Mouse (Mus musculus) brown adipose tissue, adult 24 weeks (tissue): Measurements from ENCODE around the gene Elfn1. TPM values are rescaled to one million over a fixed set of nuclear protein-coding genes. Genes with fewer than 3 reads are reported as not detected.

Source experiments
- H3K27ac ChIP-seq: fragments of 200-500 bp; replicated peaks from 2 replicates; pipeline ENCODE4 v1.5.1; 2012; ENCODE audit warnings: low read depth, mild to moderate bottlenecking, low read length
- H3K4me1 ChIP-seq: fragments of 200-500 bp; 2 replicates; pipeline ENCODE4 v1.6.1; 2012; ENCODE audit warnings: low read length, mixed read lengths; ENCODE audit not compliant: control insufficient read depth, insufficient read depth, insufficient read length
- H3K4me3 ChIP-seq: fragments of 200-500 bp; 2 replicates; pipeline ENCODE4 v1.5.1; 2012; ENCODE audit warnings: low read depth, mild to moderate bottlenecking, low read length, moderate library complexity; ENCODE audit not compliant: insufficient read depth
- polyA plus RNA-seq: library from polyadenylated mRNA; stranded (reverse); fragments of >200 nt; gene quantifications from 2 replicates; pipeline ENCODE4 v1.2.4, GENCODE M21; 2012; ENCODE audit not compliant: missing spikeins, insufficient read depth, insufficient read length

Elfn1 gene
- polyA plus RNA-seq, 1 experiment = not detected

- H3K27ac ChIP-seq = no peak overlapping the region
- no peaks in the 10 kb centered on the region; the same call in 1 of the 2 replicates for H3K4me1 ChIP-seq
- H3K4me3 ChIP-seq = no peak overlapping the region
These were observed 105.9 kb downstream of the Elfn1 start for GRCm38 (mm10) chr5:140013652-140014051.

DNA sequence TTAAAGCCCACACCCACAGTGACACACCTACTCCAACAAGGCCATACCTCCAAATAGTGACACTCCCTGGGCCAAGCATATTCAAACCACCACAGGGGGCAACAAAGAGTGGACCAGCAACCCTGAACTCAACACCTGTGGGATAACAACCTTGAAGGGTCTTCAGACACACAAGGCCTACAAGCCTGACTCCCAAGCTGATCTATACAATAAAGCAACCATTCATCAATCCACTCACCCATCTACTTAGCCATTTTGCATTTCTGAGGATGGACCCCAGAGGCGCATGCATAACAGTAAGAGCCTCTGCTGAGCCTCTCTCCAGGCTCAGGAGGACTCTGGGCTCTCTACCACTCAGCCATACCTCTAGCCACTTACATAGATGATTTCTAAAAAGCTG is 109.2 kb downstream of the Elfn1 start:
- Histone ChIP-seq H3K27ac (no peak overlapping the region), H3K4me3 (no peak overlapping the region), H3K4me1 (no peaks in the 10 kb centered on the region)

DNA sequence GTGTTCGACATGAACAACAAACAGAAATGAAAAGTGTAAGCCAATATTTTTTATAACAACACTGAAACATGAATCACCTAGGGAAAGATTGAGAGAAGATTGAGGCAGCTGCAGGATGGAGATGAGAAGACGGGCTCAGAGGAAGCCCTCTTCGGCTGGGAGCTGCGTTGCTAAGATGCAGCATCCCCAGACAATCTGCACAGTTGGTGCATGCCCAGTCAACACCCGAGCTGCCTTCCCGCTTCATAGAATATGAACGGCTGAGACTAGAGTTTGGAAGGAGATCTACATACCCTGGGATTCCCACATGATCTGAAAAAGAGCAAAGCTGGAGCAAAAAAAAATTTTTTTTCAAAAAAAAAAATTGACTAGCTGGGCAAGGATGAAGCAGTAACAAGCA is 111.0 kb downstream of the Elfn1 start:
- Histone ChIP-seq H3K4me1 (no peaks in the 10 kb centered on the region; the same call in 1 of the 2 replicates), H3K27ac (no peak overlapping the region), H3K4me3 (no peak overlapping the region)

- H3K27ac ChIP-seq = no peak overlapping the region
- H3K4me1 ChIP-seq = peaks cover 3% of the 10 kb centered on the region
These were observed 111.9 kb downstream of the Elfn1 start for GRCm38 (mm10) chr5:140019616-140020015.

DNA sequence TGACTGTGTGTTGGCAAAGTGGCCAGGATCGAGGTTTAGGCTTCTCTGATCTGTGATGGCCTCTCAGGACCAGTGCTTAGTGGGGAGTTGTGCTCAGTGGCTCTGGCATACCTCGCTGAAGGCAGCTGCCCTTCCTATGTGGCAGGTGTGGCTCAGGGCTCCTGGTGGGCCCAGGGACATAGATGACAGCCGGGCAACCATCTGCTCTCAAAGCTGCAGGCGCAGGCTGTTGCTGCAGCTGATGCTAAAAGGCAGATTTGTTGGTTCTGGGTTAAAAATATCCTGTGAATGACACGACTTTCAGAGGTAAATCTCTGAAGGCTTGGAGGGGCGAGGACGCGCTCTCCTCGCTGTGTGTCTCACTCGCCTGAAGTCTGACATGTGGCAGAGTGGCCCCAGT is 114.0 kb downstream of the Elfn1 start:
- H3K4me3 ChIP-seq = no peak overlapping the region
- H3K4me1 ChIP-seq = peaks cover 12% of the 10 kb centered on the region
- no peak overlapping the region for H3K27ac ChIP-seq

More at GRCm38 (mm10) chr5:140019616-140020015, 111.9 kb downstream of the Elfn1 start:
- H3K4me3 ChIP-seq = no peak overlapping the region

DNA sequence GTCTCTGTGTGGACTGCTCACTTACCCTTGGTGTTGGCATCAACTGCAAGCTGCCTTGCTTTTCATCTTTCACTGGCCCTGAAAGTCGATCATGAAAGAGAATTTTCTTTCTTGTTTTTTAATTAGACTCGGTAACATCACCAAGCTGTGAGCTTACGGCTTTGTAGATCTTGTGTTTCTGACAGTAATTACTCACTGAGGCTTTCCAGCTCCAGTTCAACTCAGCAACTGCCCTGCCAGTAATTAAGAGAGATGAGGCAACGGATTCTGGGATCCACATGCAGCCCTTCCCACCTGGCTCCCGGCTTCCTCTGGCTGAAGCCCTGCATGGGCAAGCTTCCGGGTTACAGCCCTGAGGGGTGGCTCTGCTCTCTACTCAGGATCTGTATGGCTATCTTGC is 115.1 kb downstream of the Elfn1 start:
- H3K27ac ChIP-seq = no peak overlapping the region
- H3K4me3 ChIP-seq = no peak overlapping the region

DNA sequence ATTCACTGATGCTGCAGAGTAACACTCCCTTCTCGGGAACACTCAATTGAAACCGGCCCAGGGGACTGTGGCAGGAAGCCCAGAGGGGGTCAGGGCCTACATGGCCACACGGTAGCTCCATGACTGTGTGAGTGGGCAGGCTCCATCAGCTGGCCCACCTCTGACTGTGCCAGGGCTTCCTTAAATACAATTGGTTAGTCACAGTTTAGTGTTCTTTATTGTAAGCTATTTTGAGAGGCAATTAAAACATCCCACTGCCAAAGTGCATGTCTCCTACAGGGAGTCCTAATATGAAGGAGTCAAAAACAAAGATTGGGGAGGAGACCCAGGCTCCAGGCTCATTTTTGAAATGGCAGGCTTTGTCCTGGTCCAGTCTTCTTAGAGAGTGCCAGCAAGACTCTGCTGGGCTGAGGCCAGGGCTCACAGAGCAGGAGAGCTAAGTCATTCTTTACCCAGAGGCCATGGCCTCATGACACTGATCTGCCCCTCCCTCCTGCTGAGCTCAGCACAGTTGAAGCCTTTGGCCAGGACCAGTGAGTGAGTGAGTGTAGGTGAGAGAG is 116.3 kb downstream of the Elfn1 start:
- H3K27ac ChIP-seq = no peak overlapping the region
- peaks cover 12% of the 10 kb centered on the region for H3K4me1 ChIP-seq

More for the DNA sequence above, 115.1 kb downstream of the Elfn1 start:
- peaks cover 12% of the 10 kb centered on the region for H3K4me1 ChIP-seq

More for the DNA sequence above, 116.3 kb downstream of the Elfn1 start:
- no peak overlapping the region for H3K4me3 ChIP-seq

Other genes starting within 250 kb of the Elfn1 start
- 0.46 and 0.75 TPM in 2 replicates for gene Micall2, start 171.6 kb upstream of the Elfn1 start, polyA plus RNA-seq
- gene Ints1, start 132.3 kb upstream of the Elfn1 start, polyA plus RNA-seq = 15.5 and 15.9 TPM in 2 replicates
- gene Mafk, start 116.4 kb upstream of the Elfn1 start, polyA plus RNA-seq = 7.7 and 8.7 TPM in 2 replicates
- gene Tmem184a, start 88.0 kb upstream of the Elfn1 start, polyA plus RNA-seq = 2.1 TPM in 1 of 2 replicates, not detected in the other
- gene Gm26938, start 81.5 kb upstream of the Elfn1 start, polyA plus RNA-seq = not detected in 2 replicates
- 17.8 and 20.9 TPM in 2 replicates for gene Psmg3, start 81.1 kb upstream of the Elfn1 start, polyA plus RNA-seq